Mouse (Mus musculus) bone marrow, adult 2 months (tissue): ENCODE data around the gene Cds2. TPM values are rescaled to one million over a fixed set of nuclear protein-coding genes. Genes with fewer than 3 reads are reported as not detected.
"Not testable (repeated sequence)": the region's sequence is repeated elsewhere in the genome, so short reads cannot be mapped to it uniquely, and the experiment has no call there.

Source experiments
- H3K27ac ChIP-seq: fragments of 200-500 bp; 2 replicates; pipeline ENCODE4 v1.5.1; 2012; ENCODE audit warnings: low read depth, mild to moderate bottlenecking, control low read depth, inconsistent platforms, low read length; ENCODE audit not compliant: control insufficient read depth, poor library complexity, insufficient read depth
- H3K4me1 ChIP-seq: fragments of 200-500 bp; 2 replicates; pipeline ENCODE4 v1.6.1; 2011; ENCODE audit warnings: low read length; ENCODE audit not compliant: control insufficient read depth, insufficient read depth
- H3K4me3 ChIP-seq: fragments of 200-500 bp; replicated peaks from 2 replicates; pipeline ENCODE3; 2011; ENCODE audit warnings: mild to moderate bottlenecking, low read depth, low read length, control low read depth; ENCODE audit not compliant: control insufficient read depth
- CTCF ChIP-seq: fragments of 200-500 bp; IDR thresholded peaks from 2 replicates; pipeline ENCODE4 v1.5.1; 2011; ENCODE audit warnings: low read length, control low read depth; ENCODE audit not compliant: control insufficient read depth, insufficient read depth
- POLR2A ChIP-seq: fragments of 200-500 bp; IDR thresholded peaks from 2 replicates; pipeline ENCODE4 v1.6.1; 2011; ENCODE audit warnings: low read depth, mild to moderate bottlenecking, control low read depth, low read length, borderline replicate concordance; ENCODE audit not compliant: control insufficient read depth
- WGBS: fragments of 180-500 bp; shearing (Covaris S2); methylation state at CpG from one replicate; pipeline ENCODE4 v1.1.7; 2018; 5-methylcytosine and 5-hydroxymethylcytosine counted together
- polyA plus RNA-seq: library from polyadenylated mRNA; stranded (reverse); fragments of >200 nt; gene quantifications from 2 replicates; pipeline ENCODE4 v1.2.4, GENCODE M21; 2011; ENCODE audit warnings: low replicate concordance; ENCODE audit not compliant: missing spikeins, insufficient read depth, insufficient read length

The Cds2 gene
- polyA plus RNA-seq, 1 experiment, result 30.7 TPM

GRCm38 (mm10) chr2:132284492-132285139 is 21.7 kb downstream of the Cds2 start:
- Histone ChIP-seq H3K4me1 (peaks cover 12% of the 10 kb centered on the region), H3K4me3 (no peak overlapping the region), H3K27ac (0 out of 2 replicates have a peak overlapping the region, but pooled peaks have one; percentile 15)
- 20% methylated on average over 12 of the region's 12 CpGs for WGBS
- TF ChIP-seq CTCF (no peak), POLR2A (no peak)

- H3K4me3 ChIP-seq, H3K27ac ChIP-seq: not testable (repeated sequence)
- peaks cover 12% of the 10 kb centered on the region for H3K4me1 ChIP-seq
- WGBS, result 39% methylated on average over 5 of the region's 5 CpGs
Observed at GRCm38 (mm10) chr2:132285722-132286121, 22.8 kb downstream of the Cds2 start.

- no peak overlapping the region for H3K4me3 ChIP-seq
- WGBS, result 86% methylated on average over 9 of the region's 9 CpGs
- H3K4me1 ChIP-seq, result peaks cover 9% of the 10 kb centered on the region
- no peak for TF ChIP-seq CTCF
- no peak for TF ChIP-seq POLR2A
- no peak overlapping the region for H3K27ac ChIP-seq
Observed at GRCm38 (mm10) chr2:132286376-132287076, 23.6 kb downstream of the Cds2 start.

- not testable (repeated sequence) for H3K4me3 ChIP-seq, H3K4me1 ChIP-seq, H3K27ac ChIP-seq
- WGBS, result 19% methylated on average over 5 of the region's 7 CpGs
Observed at GRCm38 (mm10) chr2:132289213-132289612, 26.3 kb downstream of the Cds2 start.

- WGBS, result 83% methylated on average over 6 of the region's 6 CpGs
- Histone ChIP-seq H3K4me1 (peaks cover 1% of the 10 kb centered on the region; the same call in 1 of the 2 replicates), H3K4me3 (no peak overlapping the region), H3K27ac (no peak overlapping the region)
- TF ChIP-seq POLR2A (no peak), CTCF (no peak)
Observed at GRCm38 (mm10) chr2:132290808-132291207, 27.9 kb downstream of the Cds2 start.

- Histone ChIP-seq H3K4me1 (peaks cover 1% of the 10 kb centered on the region; the same call in 1 of the 2 replicates), H3K4me3 (no peak overlapping the region), H3K27ac (no peak overlapping the region)
- 86% methylated on average over 3 of the region's 3 CpGs for WGBS
- TF ChIP-seq POLR2A, result no peak
- TF ChIP-seq CTCF, result no peak
Observed at GRCm38 (mm10) chr2:132291265-132291664, 28.3 kb downstream of the Cds2 start.

- WGBS, result 59% methylated on average over 4 of the region's 4 CpGs
- H3K27ac ChIP-seq, result no peak overlapping the region
- peaks cover 1% of the 10 kb centered on the region; the same call in 1 of the 2 replicates for H3K4me1 ChIP-seq
- no peak overlapping the region for H3K4me3 ChIP-seq
- TF ChIP-seq POLR2A, result no peak
- no peak for TF ChIP-seq CTCF
Observed at GRCm38 (mm10) chr2:132292083-132292482, 29.1 kb downstream of the Cds2 start.

- no peak overlapping the region for H3K4me3 ChIP-seq
- H3K27ac ChIP-seq, result no peak overlapping the region
- peaks cover 1% of the 10 kb centered on the region; the same call in 1 of the 2 replicates for H3K4me1 ChIP-seq
- WGBS, result 53% methylated on average over 10 of the region's 10 CpGs
- TF ChIP-seq CTCF, result no peak
- no peak for TF ChIP-seq POLR2A
Observed at GRCm38 (mm10) chr2:132293694-132294450, 30.9 kb downstream of the Cds2 start.
